Mouse (Mus musculus): ENCODE measurements around the gene Rad9b. TPM values are rescaled to one million over a fixed set of nuclear protein-coding genes. Genes with fewer than 3 reads are reported as not detected.
A peak's percentile ranks its signal among the peaks of the same experiment; 100 is the strongest.

The Rad9b gene
- polyA plus RNA-seq, 1 experiment from 2014 or later = 5.9 TPM

DNA sequence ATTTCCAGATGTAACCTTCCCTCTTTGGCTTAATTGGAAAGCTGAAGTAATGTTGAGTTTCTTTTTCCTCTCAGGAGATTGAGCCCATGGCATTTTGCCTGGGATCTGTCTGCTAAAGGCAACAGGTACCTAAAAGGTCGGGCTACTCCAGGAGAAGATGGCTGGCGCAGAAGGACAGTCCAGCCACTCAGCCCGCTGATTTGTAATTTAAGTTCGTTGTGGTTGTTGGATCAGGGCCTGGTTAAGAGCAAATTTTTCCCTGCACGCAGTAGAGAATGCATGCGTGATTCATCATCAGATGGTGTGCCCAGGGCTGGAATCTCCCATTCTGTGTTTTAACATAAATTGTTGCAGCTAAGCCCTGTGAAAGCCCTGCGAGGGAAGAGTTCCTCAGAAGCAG lies 50.1 kb downstream of the Rad9b start:
- no peak for TF ChIP-seq CTCF (IDR thresholded peaks at IDR 0.05)
- POLR2A ChIA-PET = interaction anchor here (1.3 kb wide), 1 partner anchor 15 kb away, joined by 4 read pairs; no protein-coding TSS in a partner anchor
- CTCF ChIA-PET = interaction anchor here (1.2 to 1.7 kb wide), 3 partner anchors 12 to 39 kb away, joined by 3 to 6 read pairs (median 3); no protein-coding TSS in a partner anchor
- ATAC-seq (peak; percentile 38), DNase-seq (ENCODE audit: low read depth, low spot score) (peak; percentile 95)
- no peaks in the 10 kb centered on the region for H3K27me3 ChIP-seq
- in situ Hi-C loops (cut with MboI; ENCODE audit: low pct_unique_long_range_greater_than_20kb) = no loop called here

GRCm38 (mm10) chr5:122302810-122303745 lies 51.0 kb downstream of the Rad9b start:
- H3K27me3 ChIP-seq = no peaks in the 10 kb centered on the region
- DNase-seq (ENCODE audit: low read depth, low spot score) = no peak
- ChIA-PET CTCF (interaction anchor here (1.2 to 1.3 kb wide), 4 partner anchors 12 to 40 kb away, joined by 3 read pairs; no protein-coding TSS in a partner anchor), POLR2A (interaction anchor here (1.3 kb wide), 1 partner anchor 16 kb away, joined by 4 read pairs; no protein-coding TSS in a partner anchor)
- in situ Hi-C loops (cut with MboI; ENCODE audit: low pct_unique_long_range_greater_than_20kb) = no loop called here
- no peak for ATAC-seq
- no peak for TF ChIP-seq CTCF (IDR thresholded peaks at IDR 0.05)

DNA sequence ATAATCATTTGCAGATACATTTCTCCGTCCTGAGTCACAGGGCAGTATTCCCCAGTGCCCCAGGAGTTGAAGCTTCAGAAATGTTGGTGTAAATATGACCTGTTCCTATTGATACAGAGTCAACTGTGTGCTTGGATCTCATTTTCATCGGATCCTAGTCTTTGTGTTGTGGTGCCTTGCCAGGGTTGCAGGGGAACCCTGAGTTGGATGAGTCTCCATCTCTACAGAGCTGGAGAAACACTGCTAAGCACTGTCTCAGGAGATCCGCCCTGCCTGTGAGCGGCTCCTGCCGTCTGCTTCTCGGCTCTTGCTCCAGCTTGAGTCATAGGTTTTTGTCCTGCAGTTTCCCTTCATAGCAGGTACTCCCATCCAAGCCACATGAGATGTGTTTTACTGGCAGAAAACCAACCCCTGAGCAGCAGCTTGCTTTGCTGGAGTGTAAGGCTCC lies 53.9 kb downstream of the Rad9b start:
- DNase-seq (ENCODE audit: low read depth, low spot score) = peak; percentile 77
- no peaks in the 10 kb centered on the region for H3K27me3 ChIP-seq
- in situ Hi-C loops (cut with MboI; ENCODE audit: low pct_unique_long_range_greater_than_20kb) = no loop called here
- ChIA-PET POLR2A (interaction anchor here (0.9 to 2.1 kb wide), 7 partner anchors 10 to 37 kb away, joined by 3 to 6 read pairs (median 4); no protein-coding TSS in a partner anchor), CTCF (interaction anchor here (0.9 to 2.3 kb wide), 11 partner anchors 8 to 43 kb away, joined by 3 to 14 read pairs (median 5); no protein-coding TSS in a partner anchor)
- peak; percentile 55 for ATAC-seq
- TF ChIP-seq CTCF (IDR thresholded peaks at IDR 0.05) = no peak

- CTCF ChIA-PET = interaction anchor here (1.1 to 1.6 kb wide), 3 partner anchors 9 to 49 kb away, joined by 4 to 6 read pairs (median 5); no protein-coding TSS in a partner anchor
- in situ Hi-C loops (cut with MboI; ENCODE audit: low pct_unique_long_range_greater_than_20kb) = loop anchor here (25.0 kb wide), 1 partner anchor 842 kb away; the partner anchor contains the start of genes Rhof and Setd1b
- DNase-seq (ENCODE audit: low read depth, low spot score) = no peak
- POLR2A ChIA-PET = interaction anchor here (0.5 to 2.7 kb wide), 2 partner anchors 9 to 59 kb away, joined by 3 to 18 read pairs; partner anchors contain the start of genes Rad9b and Vps29
- H3K27me3 ChIP-seq = no peaks in the 10 kb centered on the region
- TF ChIP-seq CTCF (IDR thresholded peaks at IDR 0.05) = no peak
- no peak for ATAC-seq
Measured at GRCm38 (mm10) chr5:122295113-122295935, 58.7 kb downstream of the Rad9b start.

GRCm38 (mm10) chr5:122294219-122294735 lies 59.8 kb downstream of the Rad9b start:
- CTCF ChIA-PET = interaction anchor here (1.2 to 1.3 kb wide), 2 partner anchors 9 to 26 kb away, joined by 3 read pairs; no protein-coding TSS in a partner anchor
- POLR2A ChIA-PET = interaction anchor here (2.7 kb wide), 1 partner anchor 8 kb away, joined by 18 read pairs; no protein-coding TSS in a partner anchor
- TF ChIP-seq CTCF (IDR thresholded peaks at IDR 0.05) = no peak
- in situ Hi-C loops (cut with MboI; ENCODE audit: low pct_unique_long_range_greater_than_20kb) = loop anchor here (25.0 kb wide), 1 partner anchor 843 kb away; the partner anchor contains the start of genes Rhof and Setd1b
- ATAC-seq (no peak), DNase-seq (ENCODE audit: low read depth, low spot score) (no peak)
- no peaks in the 10 kb centered on the region for H3K27me3 ChIP-seq

- in situ Hi-C loops (cut with MboI; ENCODE audit: low pct_unique_long_range_greater_than_20kb) = loop anchor here (25.0 kb wide), 1 partner anchor 844 kb away; the partner anchor contains the start of genes Rhof and Setd1b
- no peak for DNase-seq (ENCODE audit: low read depth, low spot score)
- no peaks in the 10 kb centered on the region for H3K27me3 ChIP-seq
- ChIA-PET POLR2A (interaction anchor here (0.9 to 1.1 kb wide), 2 partner anchors 8 to 19 kb away, joined by 3 to 4 read pairs; no protein-coding TSS in a partner anchor), CTCF (interaction anchor here (1.2 to 2.8 kb wide), 3 partner anchors 8 to 51 kb away, joined by 3 to 13 read pairs (median 3); no protein-coding TSS in a partner anchor)
- no peak for TF ChIP-seq CTCF (IDR thresholded peaks at IDR 0.05)
- ATAC-seq = no peak
Measured at GRCm38 (mm10) chr5:122293131-122293530, 60.9 kb downstream of the Rad9b start.

- ChIA-PET CTCF (interaction anchor here (0.9 to 2.8 kb wide), 4 partner anchors 11 to 52 kb away, joined by 3 to 13 read pairs (median 4); no protein-coding TSS in a partner anchor), POLR2A (interaction anchor here (1.1 kb wide), 1 partner anchor 21 kb away, joined by 4 read pairs; no protein-coding TSS in a partner anchor)
- ATAC-seq (no peak), DNase-seq (ENCODE audit: low read depth, low spot score) (no peak)
- in situ Hi-C loops (cut with MboI; ENCODE audit: low pct_unique_long_range_greater_than_20kb) = loop anchor here (25.0 kb wide), 1 partner anchor 846 kb away; the partner anchor contains the start of genes Rhof and Setd1b
- TF ChIP-seq CTCF (IDR thresholded peaks at IDR 0.05) = no peak
- H3K27me3 ChIP-seq = no peaks in the 10 kb centered on the region
Measured at GRCm38 (mm10) chr5:122291553-122292339, 62.3 kb downstream of the Rad9b start.

DNA sequence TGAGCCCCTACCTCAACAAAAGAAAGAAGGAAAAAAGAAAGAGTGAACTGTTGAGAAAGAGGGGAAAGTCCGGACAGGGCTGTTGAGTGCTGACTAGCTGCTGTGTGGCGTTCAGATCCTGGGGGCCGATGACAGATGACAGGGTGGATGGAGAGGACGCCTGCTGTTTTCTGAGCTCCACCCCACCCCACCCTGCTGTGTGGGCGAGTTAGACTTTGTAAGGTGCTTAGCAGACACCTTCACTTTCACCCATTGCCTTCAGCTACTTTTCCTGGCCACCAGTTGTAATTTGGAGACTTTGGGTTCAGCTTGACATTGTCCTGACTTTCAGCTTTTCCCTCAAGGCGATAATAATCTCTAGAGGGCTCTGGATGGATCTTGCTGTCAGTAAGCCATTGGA lies 62.9 kb downstream of the Rad9b start:
- TF ChIP-seq CTCF (IDR thresholded peaks at IDR 0.05) = no peak
- in situ Hi-C loops (cut with MboI; ENCODE audit: low pct_unique_long_range_greater_than_20kb) = loop anchor here (25.0 kb wide), 1 partner anchor 846 kb away; the partner anchor contains the start of genes Rhof and Setd1b
- H3K27me3 ChIP-seq = no peaks in the 10 kb centered on the region
- ChIA-PET CTCF (interaction anchor here (0.9 to 2.8 kb wide), 4 partner anchors 12 to 53 kb away, joined by 3 to 13 read pairs (median 4); no protein-coding TSS in a partner anchor), POLR2A (interaction anchor here (1.0 kb wide), 1 partner anchor 9 kb away, joined by 3 read pairs; no protein-coding TSS in a partner anchor)
- no peak for ATAC-seq
- DNase-seq (ENCODE audit: low read depth, low spot score) = no peak
